10 mouse cellular contexts compared by ENCODE assay signal in genomic region chr7:43452609-43453008, GRCm38 (mm10). TPM values are rescaled to one million over a fixed set of nuclear protein-coding genes. Genes with fewer than 3 reads are reported as not detected.
DNase-seq lines count a peak whose midpoint lies in the region; ATAC-seq and TF ChIP-seq lines count a peak whose summit lies in the region.
"Had no signal": no experiment of that assay in that cellular context is flagged by ENCODE, and none has a peak within 500 bp of the region (broad histone marks: within the 10 kb centered on the region; RNA-seq: fewer than 3 reads in every experiment).

No protein-coding gene starts in this region.

- H3K27me3 ChIP-seq in lung, embryonic 14.5 days (ENCODE audit: insufficient read depth, low read length) = no peaks in the 10 kb centered on the region
- no peaks in the 10 kb centered on the region for H3K27me3 ChIP-seq in G1E (ENCODE audit: insufficient read depth, low read length)
- H3K27me3 ChIP-seq in forebrain, embryonic 11.5 days (ENCODE audit: control insufficient read depth, insufficient read depth, low read length) = no peaks in the 10 kb centered on the region
- no peaks in the 10 kb centered on the region for H3K27me3 ChIP-seq in forebrain, embryonic 15.5 days
- H3K27me3 ChIP-seq: embryonic facial prominence, embryonic 13.5 days; megakaryocyte, embryonic 14.5 days had no signal

- no peaks in the 10 kb centered on the region for H3K9me3 ChIP-seq in lung, embryonic 14.5 days (ENCODE audit: low read depth, low read length)
- no peaks in the 10 kb centered on the region for H3K9me3 ChIP-seq in G1E (replicated peaks)
- no peaks in the 10 kb centered on the region for H3K9me3 ChIP-seq in forebrain, embryonic 11.5 days (ENCODE audit: control insufficient read depth, low read length)
- H3K9me3 ChIP-seq in forebrain, embryonic 15.5 days = no peaks in the 10 kb centered on the region
- H3K9me3 ChIP-seq: embryonic facial prominence, embryonic 13.5 days; megakaryocyte, embryonic 14.5 days had no signal

- H3K4me2 ChIP-seq in lung, embryonic 14.5 days = no peak overlapping the region
- no peak overlapping the region for H3K4me2 ChIP-seq in forebrain, embryonic 11.5 days (ENCODE audit: low read depth, low read length, severe bottlenecking)
- no peak overlapping the region for H3K4me2 ChIP-seq in forebrain, embryonic 15.5 days (replicated peaks)
- H3K4me2 ChIP-seq: embryonic facial prominence, embryonic 13.5 days had no signal

- peak; percentile 25; the same call in 1 of the 2 replicates for TF ChIP-seq CTCF in lung, embryonic 14.5 days (IDR thresholded peaks at IDR 0.05; ENCODE audit: low read depth)
- no peak for TF ChIP-seq CTCF in G1E (IDR thresholded peaks at IDR 0.05; ENCODE audit: low read depth, low read length)

- peaks cover 58% of the 10 kb centered on the region for H3K36me3 ChIP-seq in lung, embryonic 14.5 days (ENCODE audit: insufficient read depth)
- peaks cover 93% of the 10 kb centered on the region for H3K36me3 ChIP-seq in G1E (replicated peaks)
- H3K36me3 ChIP-seq in forebrain, embryonic 11.5 days (ENCODE audit: control insufficient read depth, insufficient read depth, low read length) = no peaks in the 10 kb centered on the region; the same call in 1 of the 2 replicates
- H3K36me3 ChIP-seq in forebrain, embryonic 15.5 days = peaks cover 8% of the 10 kb centered on the region

- no peak overlapping the region for H3K9ac ChIP-seq in lung, embryonic 14.5 days
- no peak overlapping the region for H3K9ac ChIP-seq in forebrain, embryonic 11.5 days (ENCODE audit: low read length)
- H3K9ac ChIP-seq in forebrain, embryonic 15.5 days (replicated peaks) = no peak overlapping the region
- H3K9ac ChIP-seq: embryonic facial prominence, embryonic 13.5 days had no signal

- 46% methylated on average over 4 of the region's 4 CpGs for WGBS in lung, embryonic 14.5 days
- WGBS in forebrain, embryonic 11.5 days = 46% methylated on average over 4 of the region's 4 CpGs
- WGBS in forebrain, embryonic 15.5 days = 34% methylated on average over 4 of the region's 4 CpGs

- no peaks in the 10 kb centered on the region for H3K4me1 ChIP-seq in lung, embryonic 14.5 days (ENCODE audit: insufficient read depth)
- H3K4me1 ChIP-seq in G1E (ENCODE audit: insufficient read depth, low read depth, low read length) = peaks cover 32% of the 10 kb centered on the region
- no peaks in the 10 kb centered on the region for H3K4me1 ChIP-seq in forebrain, embryonic 11.5 days (replicated peaks; ENCODE audit: control insufficient read depth, insufficient read depth, low read length)
- no peaks in the 10 kb centered on the region for H3K4me1 ChIP-seq in forebrain, embryonic 15.5 days
- H3K4me1 ChIP-seq: embryonic facial prominence, embryonic 13.5 days had no signal

- no peak overlapping the region for H3K27ac ChIP-seq in lung, embryonic 14.5 days (ENCODE audit: low read depth)
- H3K27ac ChIP-seq in forebrain, embryonic 11.5 days (ENCODE audit: low read depth, low read length) = no peak overlapping the region
- no peak overlapping the region for H3K27ac ChIP-seq in forebrain, embryonic 15.5 days (replicated peaks)
- H3K27ac ChIP-seq: embryonic facial prominence, embryonic 13.5 days had no signal

- H3K4me3 ChIP-seq in lung, embryonic 14.5 days (ENCODE audit: low read depth, low read length) = no peak overlapping the region
- no peak overlapping the region for H3K4me3 ChIP-seq in G1E (ENCODE audit: low read depth, low read length)
- no peak overlapping the region for H3K4me3 ChIP-seq in forebrain, embryonic 11.5 days (ENCODE audit: low read depth, low read length)
- H3K4me3 ChIP-seq in forebrain, embryonic 15.5 days = no peak overlapping the region
- H3K4me3 ChIP-seq: embryonic facial prominence, embryonic 13.5 days; megakaryocyte, embryonic 14.5 days had no signal

- peak; percentile 30; the same call in 1 of the 2 replicates for ATAC-seq in lung, embryonic 14.5 days (ENCODE audit: insufficient read depth)
- 0 out of 2 replicates have a peak, but pooled peaks have one; percentile 18 for ATAC-seq in G1E (ENCODE audit: extremely low read depth, insufficient number of reproducible peaks, low FRiP score, poor library complexity, severe bottlenecking)
- ATAC-seq in forebrain, embryonic 11.5 days (replicated peaks; ENCODE audit: low FRiP score) = no peak
- no peak for ATAC-seq in forebrain, embryonic 15.5 days (replicated peaks)

- peak; percentile 31 for DNase-seq in lung, embryonic 14.5 days
- DNase-seq in lung, adult 18-20 months = no peak
- DNase-seq in G1E (ENCODE audit: low spot score) = no peak
- peak; percentile 38 for DNase-seq in c-Kit-positive CD71-positive TER-119-negative erythroid progenitor cells, embryonic 14.5 days (ENCODE audit: low read depth)
- DNase-seq in spleen, postnatal 10 days (ENCODE audit: low spot score in 2 of 2) = peak; percentile 27 to 76
- no peak for DNase-seq in gastrocnemius, postnatal 10 days
- DNase-seq in forebrain, embryonic 11.5 days (ENCODE audit: low spot score) = no peak

RNA-seq across cellular contexts. Expression of gene Gm45233, which starts 8.7 kb away (rescaled TPM):
- polyA plus RNA-seq in lung, embryonic 14.5 days (2014; fragmentation: Nextera tagmentation; extraction: Ambion mirVana) = 0.37 TPM in 1 of 2 replicates, not detected in the other
- total RNA-seq in G1E (2014; fragmentation: Nextera tagmentation) (3.5 TPM in 1 of 2 replicates, not detected in the other), G1E (2017) (0.93 TPM in 1 of 2 replicates, not detected in the other)
- polyA plus RNA-seq in G1E (2012) = not detected in 2 replicates
- total RNA-seq in gastrocnemius, postnatal 10 days (2021) = 1 to 10 TPM in 1 of 2 experiments, under 1 TPM in 1; 0.66 to 1.2 TPM
- polyA plus RNA-seq in forebrain, embryonic 11.5 days (2014; fragmentation: Nextera tagmentation; extraction: Ambion mirVana) = not detected in 2 replicates
- not detected in 2 replicates for polyA plus RNA-seq in forebrain, embryonic 15.5 days (2015; fragmentation: Nextera tagmentation; extraction: Ambion mirVana)

RNA-seq across cellular contexts. Expression of gene Etfb, which starts 8.7 kb away (rescaled TPM):
- polyA plus RNA-seq in lung, embryonic 14.5 days (2014; fragmentation: Nextera tagmentation; extraction: Ambion mirVana) = 306 and 314 TPM in 2 replicates
- total RNA-seq in G1E (2014; fragmentation: Nextera tagmentation) (75.0 and 92.3 TPM in 2 replicates), G1E (2017) (207 and 218 TPM in 2 replicates)
- polyA plus RNA-seq in G1E (2012) = 60.1 and 77.3 TPM in 2 replicates
- total RNA-seq in gastrocnemius, postnatal 10 days (2021) = 100 to 1,000 TPM; 346 to 421 TPM
- polyA plus RNA-seq in forebrain, embryonic 11.5 days (2014; fragmentation: Nextera tagmentation; extraction: Ambion mirVana) = 193 and 201 TPM in 2 replicates
- 131 and 136 TPM in 2 replicates for polyA plus RNA-seq in forebrain, embryonic 15.5 days (2015; fragmentation: Nextera tagmentation; extraction: Ambion mirVana)

RNA-seq across cellular contexts. Expression of gene Vsig10l, which starts 10.3 kb away (rescaled TPM):
- 2.1 and 2.4 TPM in 2 replicates for polyA plus RNA-seq in lung, embryonic 14.5 days (2014; fragmentation: Nextera tagmentation; extraction: Ambion mirVana)
- not detected in 2 replicates for total RNA-seq in G1E (2014; fragmentation: Nextera tagmentation)
- 0.33 and 0.35 TPM in 2 replicates for total RNA-seq in G1E (2017)
- polyA plus RNA-seq in G1E (2012) = 0.32 and 0.44 TPM in 2 replicates
- total RNA-seq in gastrocnemius, postnatal 10 days (2021) = 1 to 10 TPM; 1.4 to 3.8 TPM
- 1.8 and 3.1 TPM in 2 replicates for polyA plus RNA-seq in forebrain, embryonic 11.5 days (2014; fragmentation: Nextera tagmentation; extraction: Ambion mirVana)
- 7.8 and 8.3 TPM in 2 replicates for polyA plus RNA-seq in forebrain, embryonic 15.5 days (2015; fragmentation: Nextera tagmentation; extraction: Ambion mirVana)

RNA-seq across cellular contexts. Expression of gene Cldnd2, which starts 12.0 kb away (rescaled TPM):
- polyA plus RNA-seq in lung, embryonic 14.5 days (2014; fragmentation: Nextera tagmentation; extraction: Ambion mirVana) = not detected in 2 replicates
- total RNA-seq in G1E (2014; fragmentation: Nextera tagmentation) (not detected in 2 replicates), G1E (2017) (not detected in 2 replicates)
- not detected in 2 replicates for polyA plus RNA-seq in G1E (2012)
- not detected for total RNA-seq in gastrocnemius, postnatal 10 days (2021)
- polyA plus RNA-seq in forebrain, embryonic 11.5 days (2014; fragmentation: Nextera tagmentation; extraction: Ambion mirVana) = not detected in 2 replicates
- polyA plus RNA-seq in forebrain, embryonic 15.5 days (2015; fragmentation: Nextera tagmentation; extraction: Ambion mirVana) = not detected in 2 replicates
- polyA plus RNA-seq: embryonic facial prominence, embryonic 13.5 days had no signal

RNA-seq across cellular contexts. Expression of gene Nkg7, which starts 15.7 kb away (rescaled TPM):
- 0.58 and 1.3 TPM in 2 replicates for polyA plus RNA-seq in lung, embryonic 14.5 days (2014; fragmentation: Nextera tagmentation; extraction: Ambion mirVana)
- total RNA-seq in G1E (2014; fragmentation: Nextera tagmentation) = not detected in 2 replicates
- not detected in 2 replicates for total RNA-seq in G1E (2017)
- polyA plus RNA-seq in G1E (2012) = not detected in 2 replicates
- total RNA-seq in gastrocnemius, postnatal 10 days (2021) = not detected
- polyA plus RNA-seq in forebrain, embryonic 11.5 days (2014; fragmentation: Nextera tagmentation; extraction: Ambion mirVana) = not detected in 2 replicates
- polyA plus RNA-seq in forebrain, embryonic 15.5 days (2015; fragmentation: Nextera tagmentation; extraction: Ambion mirVana) = not detected in 2 replicates

Comparison
In these comparisons a context has a peak if more than half of its experiments do, and no peak if none do; other contexts are left out.
1. DNase-seq: peak in lung, embryonic 14.5 days (single experiment), c-Kit-positive CD71-positive TER-119-negative erythroid progenitor cells, embryonic 14.5 days (single experiment) and spleen, postnatal 10 days (2 of 2); none in lung, adult 18-20 months (0 of 2), G1E (single experiment), gastrocnemius, postnatal 10 days (single experiment) and forebrain, embryonic 11.5 days (single experiment).
2. ATAC-seq: peak in lung, embryonic 14.5 days (single experiment) and G1E (single experiment); none in forebrain, embryonic 11.5 days (single experiment) and forebrain, embryonic 15.5 days (single experiment).